Mouse (Mus musculus) CH12.LX (cell line): ENCODE data around the gene Uri1. TPM values are rescaled to one million over a fixed set of nuclear protein-coding genes. Genes with fewer than 3 reads are reported as not detected.

Experiments used
- DNase-seq: peaks from one replicate; pipeline ENCODE4 v3.0.0-alpha.2; 2013; ENCODE audit errors: extremely low read depth
- H3K27ac ChIP-seq: 2 replicates; pipeline ENCODE4 v1.5.1; 2012; ENCODE audit warnings: low read depth, mild to moderate bottlenecking, control low read depth, moderate library complexity; ENCODE audit not compliant: insufficient read depth
- H3K27me3 ChIP-seq: replicated peaks from 2 replicates; pipeline ENCODE3; 2012; ENCODE audit warnings: inconsistent platforms
- H3K36me3 ChIP-seq, 2 experiments: replicated peaks in 1 of 2; 2 replicates each; pipeline versions ENCODE3 to v1.6.1; 2012; ENCODE audit warnings: inconsistent platforms in 1 of 2, low read length in 1 of 2, mild to moderate bottlenecking in 1 of 2, mixed read lengths in 1 of 2, moderate library complexity in 1 of 2; ENCODE audit not compliant: control insufficient read depth in 1 of 2, insufficient read depth in 1 of 2
- H3K4me1 ChIP-seq, 2 experiments: 2 replicates each; pipeline ENCODE4 v1.6.1; 2012; ENCODE audit warnings: inconsistent platforms in 1 of 2, moderate library complexity in 1 of 2; ENCODE audit not compliant: insufficient read depth in 2 of 2, control insufficient read depth in 1 of 2
- H3K4me2 ChIP-seq: 2 replicates; pipeline ENCODE4 v1.6.1; 2012; ENCODE audit warnings: low read depth, mild to moderate bottlenecking, control low read depth; ENCODE audit not compliant: poor library complexity, insufficient read depth, severe bottlenecking
- H3K4me3 ChIP-seq, 3 experiments: fragments of 150-350 bp in 1 of 3; sonication (generic) in 1 of 3; replicated peaks in 1 of 3; 2 replicates each; pipeline versions ENCODE3 to v1.5.1; 2011 to 2012; ENCODE audit warnings: low read depth in 2 of 3, low read length in 2 of 3, mild to moderate bottlenecking in 2 of 3, moderate library complexity in 2 of 3, control low read depth in 1 of 3, improper control_type of control experiment in 1 of 3, inconsistent platforms in 1 of 3, mixed read lengths in 1 of 3; ENCODE audit not compliant: poor library complexity in 1 of 3
- H3K79me2 ChIP-seq: replicated peaks from 2 replicates; pipeline ENCODE4 v1.6.1; 2012; ENCODE audit warnings: mild to moderate bottlenecking, moderate library complexity; ENCODE audit not compliant: control insufficient read depth, poor library complexity, insufficient read depth, severe bottlenecking; ENCODE audit errors: extremely low read depth
- H3K9ac ChIP-seq: 2 replicates; pipeline ENCODE4 v1.6.1; 2012; ENCODE audit warnings: low read depth, mild to moderate bottlenecking, control low read depth, moderate library complexity; ENCODE audit not compliant: insufficient read depth
- H3K9me3 ChIP-seq: replicated peaks from 2 replicates; pipeline ENCODE3; 2012; ENCODE audit warnings: low read length, inconsistent platforms, mixed read lengths
- BHLHE40 ChIP-seq: IDR thresholded peaks from 2 replicates; pipeline ENCODE4 v1.6.1; 2011; ENCODE audit warnings: mild to moderate bottlenecking, low read depth, low read length, improper control_type of control experiment
- CHD2 ChIP-seq: IDR thresholded peaks from 2 replicates; pipeline ENCODE4 v1.6.1; 2011; ENCODE audit warnings: low read length, improper control_type of control experiment
- CTCF ChIP-seq, 2 experiments: IDR thresholded peaks in 1 of 2; conservative IDR thresholded peaks in 1 of 2; 2 replicates each; pipeline ENCODE4 v1.5.1; 2011 to 2012; ENCODE audit warnings: low read depth in 2 of 2, low read length in 2 of 2, improper control_type of control experiment in 1 of 2, inconsistent platforms in 1 of 2, mild to moderate bottlenecking in 1 of 2, moderate library complexity in 1 of 2
- ELF1 ChIP-seq: IDR thresholded peaks from 2 replicates; pipeline ENCODE4 v1.6.1; 2014; ENCODE audit warnings: low read depth, mild to moderate bottlenecking, inconsistent platforms, low read length, improper control_type of control experiment
- EP300 ChIP-seq: IDR thresholded peaks from 2 replicates; pipeline ENCODE4 v1.6.1; 2011; ENCODE audit warnings: low read length, improper control_type of control experiment
- ETS1 ChIP-seq: conservative IDR thresholded peaks from 2 replicates; pipeline ENCODE4 v1.6.1; 2012; ENCODE audit warnings: low read depth, mild to moderate bottlenecking, inconsistent platforms, low read length, improper control_type of control experiment, moderate library complexity
- GABPA ChIP-seq: IDR thresholded peaks from 2 replicates; pipeline ENCODE4 v1.6.1; 2012; ENCODE audit warnings: low read depth, low read length, improper control_type of control experiment, inconsistent platforms; ENCODE audit not compliant: insufficient replicate concordance
- IRF4 ChIP-seq: IDR thresholded peaks from 2 replicates; pipeline ENCODE4 v1.6.1; 2014; ENCODE audit warnings: low read depth, mild to moderate bottlenecking, inconsistent platforms, low read length, improper control_type of control experiment
- JUN ChIP-seq: IDR thresholded peaks from 2 replicates; pipeline ENCODE4 v1.6.1; 2011; ENCODE audit warnings: low read depth, mild to moderate bottlenecking, low read length, improper control_type of control experiment, moderate library complexity; ENCODE audit not compliant: insufficient read depth
- JUND ChIP-seq: conservative IDR thresholded peaks from 2 replicates; pipeline ENCODE4 v1.6.1; 2011; ENCODE audit warnings: low read depth, low read length, improper control_type of control experiment
- MAFK ChIP-seq: IDR thresholded peaks from 2 replicates; pipeline ENCODE4 v1.6.1; 2011; ENCODE audit warnings: low read length, improper control_type of control experiment; ENCODE audit not compliant: insufficient replicate concordance
- MYC ChIP-seq: IDR thresholded peaks from 2 replicates; pipeline ENCODE4 v1.6.1; 2011; ENCODE audit warnings: low read depth, mild to moderate bottlenecking, improper control_type of control experiment, low read length
- NELFE ChIP-seq: IDR thresholded peaks from 2 replicates; pipeline ENCODE4 v1.6.1; 2011; ENCODE audit warnings: low read depth, low read length, improper control_type of control experiment
- NRF1 ChIP-seq: IDR thresholded peaks from 2 replicates; pipeline ENCODE4 v1.6.1; 2014; ENCODE audit warnings: low read depth, mild to moderate bottlenecking, inconsistent platforms, low read length, improper control_type of control experiment, moderate library complexity
- PAX5 ChIP-seq: IDR thresholded peaks from 2 replicates; pipeline ENCODE4 v1.6.1; 2012; ENCODE audit warnings: low read length, inconsistent platforms, mixed read lengths
- POLR2A ChIP-seq: IDR thresholded peaks from 2 replicates; pipeline ENCODE4 v1.6.1; 2011; ENCODE audit warnings: low read depth, mild to moderate bottlenecking, improper control_type of control experiment, low read length
- POLR2AphosphoS2 ChIP-seq: IDR thresholded peaks from 2 replicates; pipeline ENCODE4 v1.6.1; 2011; ENCODE audit warnings: low read depth, low read length, improper control_type of control experiment
- SIN3A ChIP-seq: IDR thresholded peaks from 2 replicates; pipeline ENCODE4 v1.6.1; 2012; ENCODE audit warnings: low read length, improper control_type of control experiment, inconsistent platforms
- TBP ChIP-seq: conservative IDR thresholded peaks from 2 replicates; pipeline ENCODE4 v1.6.1; 2011; ENCODE audit warnings: low read depth, low read length, improper control_type of control experiment
- USF1 ChIP-seq: IDR thresholded peaks from 2 replicates; pipeline ENCODE4 v1.6.1; 2014; ENCODE audit warnings: low read depth, mild to moderate bottlenecking, inconsistent platforms, low read length, improper control_type of control experiment
- ZC3H11A ChIP-seq: IDR thresholded peaks from 2 replicates; pipeline ENCODE4 v1.6.1; 2012; ENCODE audit warnings: low read depth, mild to moderate bottlenecking, inconsistent platforms, low read length, improper control_type of control experiment
- ZMIZ1 ChIP-seq: IDR thresholded peaks from 2 replicates; pipeline ENCODE4 v1.6.1; 2012; ENCODE audit warnings: low read depth, mild to moderate bottlenecking, inconsistent platforms, low read length, improper control_type of control experiment
- dilution Hi-C: fragments of 300-500 bp; cut with MboI; formaldehyde crosslinking; loops from 2 replicates; pipeline ENCODE4 v1.14.3; 2020; ENCODE audit warnings: low sequenced_read_pairs; ENCODE audit not compliant: extremely low pct_unique_long_range_greater_than_20kb, extremely low pct_ligation_motif_present
- in situ Hi-C: fragments of 300-500 bp; cut with MboI; formaldehyde crosslinking; loops from 3 replicates; pipeline ENCODE4 v1.14.3; 2019; ENCODE audit warnings: low sequenced_read_pairs, low pct_ligation_motif_present, low pct_unique_long_range_greater_than_20kb, mixed read lengths
- polyA plus RNA-seq: library from polyadenylated mRNA; unstranded; fragments of >175 nt; gene quantifications from 2 replicates; pipeline ENCODE4 v1.2.1, GENCODE M21; 2012; ENCODE audit warnings: low read depth; ENCODE audit not compliant: insufficient read length
- total RNA-seq, 2 experiments: library from RNA; depleted of rRNA; stranded (reverse); fragments of 300-350 nt in 1 of 2; fragments of >200 nt in 1 of 2; gene quantifications; 2 replicates each; pipeline ENCODE4 v1.2.3; 2012 to 2014

Gene Uri1
- total and polyA plus RNA-seq, 3 experiments = 37.1 to 53.3 (median 50.1) TPM

- TF ChIP-seq PAX5 = no peak
- TF ChIP-seq JUND = no peak
- TF ChIP-seq BHLHE40 = no peak
- TF ChIP-seq NELFE = no peak
- TF ChIP-seq JUN = no peak
- no peak for TF ChIP-seq MYC
- no peak for TF ChIP-seq EP300
- TF ChIP-seq GABPA = no peak
- TF ChIP-seq ETS1 = no peak
- no peak for TF ChIP-seq SIN3A
- TF ChIP-seq ZMIZ1 = no peak
- TF ChIP-seq USF1 = no peak
- no peak for TF ChIP-seq ELF1
- TF ChIP-seq POLR2A = no peak
- TF ChIP-seq CTCF (conservative IDR thresholded peaks at IDR 0.05 in 1 of 2, IDR thresholded peaks at IDR 0.05 in 1 of 2; ENCODE audit: low read depth in 2 of 2, low read length in 2 of 2) = no peak
- TF ChIP-seq POLR2AphosphoS2 = no peak
- TF ChIP-seq IRF4 = no peak
- TF ChIP-seq CHD2 = no peak
- in situ Hi-C loops = no loop called here
- no peak for DNase-seq
These were observed 38.5 kb downstream of the Uri1 start for GRCm38 (mm10) chr7:37984866-37985265.

GRCm38 (mm10) chr7:37983471-37983870 lies 39.9 kb downstream of the Uri1 start:
- in situ Hi-C loops = no loop called here
- TF ChIP-seq NELFE (no peak), ELF1 (no peak), ETS1 (no peak), MAFK (no peak), ZC3H11A (no peak), TBP (no peak), NRF1 (no peak)
- TF ChIP-seq, all 38 proteins: peak for 0
- Histone ChIP-seq H3K36me3 (peaks cover 11 to 50% of the 10 kb centered on the region in 2 experiments), H3K4me3 (no peak overlapping the region), H3K9ac (no peak overlapping the region), H3K79me2 (peaks cover 3% of the 10 kb centered on the region; the same call in 1 of the 2 replicates), H3K27me3 (no peaks in the 10 kb centered on the region), H3K27ac (no peak overlapping the region), H3K4me1 (peaks cover 0 to 20% of the 10 kb centered on the region in 2 experiments; a peak in 2 of 4 replicates), H3K4me2 (no peak overlapping the region), H3K9me3 (no peaks in the 10 kb centered on the region)
- dilution Hi-C loops = no loop called here
- no peak for DNase-seq

More at GRCm38 (mm10) chr7:37984866-37985265, 38.5 kb downstream of the Uri1 start:
- H3K9ac ChIP-seq = no peak overlapping the region
- H3K36me3 ChIP-seq = peaks cover 6 to 39% of the 10 kb centered on the region in 2 experiments
- H3K4me3 ChIP-seq = no peak overlapping the region
- peaks cover 3% of the 10 kb centered on the region; the same call in 1 of the 2 replicates for H3K79me2 ChIP-seq
- no peak overlapping the region for H3K27ac ChIP-seq
- H3K27me3 ChIP-seq = no peaks in the 10 kb centered on the region
- H3K4me1 ChIP-seq = peaks cover 0 to 20% of the 10 kb centered on the region in 2 experiments; a peak in 2 of 4 replicates
- H3K9me3 ChIP-seq = no peaks in the 10 kb centered on the region
- no peak overlapping the region for H3K4me2 ChIP-seq
- dilution Hi-C loops = no loop called here
